Mouse (Mus musculus) granulocyte monocyte progenitor cell, adult 5-6 weeks (primary cell): Measurements from ENCODE around the gene Rbm4b. TPM values are rescaled to one million over a fixed set of nuclear protein-coding genes. Genes with fewer than 3 reads are reported as not detected.
"Not testable (repeated sequence)": the region's sequence is repeated elsewhere in the genome, so short reads cannot be mapped to it uniquely, and the experiment has no call there.

Experiments used
- ATAC-seq: replicated peaks from 2 replicates; pipeline ENCODE4 v1.8.0; 2016; ENCODE audit warnings: mild to moderate bottlenecking, moderate TSS enrichment, inconsistent platforms; ENCODE audit not compliant: poor library complexity, severe bottlenecking
- total RNA-seq, 2 experiments: library from RNA; stranded (forward) in 1 of 2; stranded (reverse) in 1 of 2; fragments of 200-712, 200-1000 nt in 1 of 2; fragments of >200 nt in 1 of 2; fragmentation: Nextera tagmentation in 1 of 2; gene quantifications; 2 replicates each; pipeline ENCODE4 v1.2.3; 2014 to 2017

The Rbm4b gene
- total RNA-seq, 2 experiments from 2014 or later, result 7.1 to 17.5 TPM

GRCm38 (mm10) chr19:4802691-4803091, 46.4 kb downstream of the Rbm4b start:
- ATAC-seq, result no peak

GRCm38 (mm10) chr19:4803283-4803682, 47.0 kb downstream of the Rbm4b start:
- 0 out of 2 replicates have a peak, but pooled peaks have one; percentile 12 for ATAC-seq

GRCm38 (mm10) chr19:4810309-4810708, 54.0 kb downstream of the Rbm4b start:
- ATAC-seq, result no peak

- ATAC-seq, result no peak
Measured at GRCm38 (mm10) chr19:4810746-4811062, 54.4 kb downstream of the Rbm4b start.

GRCm38 (mm10) chr19:4811063-4811908, 55.0 kb downstream of the Rbm4b start, which contains the start of the genes Gm21992 and Rbm14:
Gm21992 (minus strand) TSS chr19:4811612.
Rbm14 (minus strand) TSS chr19:4811634.
- peak; percentile 88 for ATAC-seq

GRCm38 (mm10) chr19:4811909-4812242, 55.6 kb downstream of the Rbm4b start:
- ATAC-seq, result no peak

GRCm38 (mm10) chr19:4812334-4812949, 56.1 kb downstream of the Rbm4b start:
- not testable (repeated sequence) for ATAC-seq

GRCm38 (mm10) chr19:4813015-4813414, 56.7 kb downstream of the Rbm4b start:
- ATAC-seq, result no peak

Other genes starting within 250 kb of the Rbm4b start
- gene Pcx, start 246.0 kb upstream of the Rbm4b start, total RNA-seq (2014; fragmentation: Nextera tagmentation), result 0.95 and 4.0 TPM in 2 replicates
- gene Pcx, start 246.0 kb upstream of the Rbm4b start, total RNA-seq (2017), result 0.82 and 6.1 TPM in 2 replicates
- gene Lrfn4, start 140.8 kb upstream of the Rbm4b start, total RNA-seq (2014; fragmentation: Nextera tagmentation), result 2.6 and 3.5 TPM in 2 replicates
- 1.8 and 3.7 TPM in 2 replicates for gene Lrfn4, start 140.8 kb upstream of the Rbm4b start, total RNA-seq (2017)
- 30.4 and 40.9 TPM in 2 replicates for gene Rce1, start 130.9 kb upstream of the Rbm4b start, total RNA-seq (2014; fragmentation: Nextera tagmentation)
- gene Rce1, start 130.9 kb upstream of the Rbm4b start, total RNA-seq (2017), result 19.6 and 28.2 TPM in 2 replicates
- not detected in 2 replicates for gene Gm960, start 57.8 kb upstream of the Rbm4b start, total RNA-seq (2014; fragmentation: Nextera tagmentation)
- not detected in 2 replicates for gene Gm960, start 57.8 kb upstream of the Rbm4b start, total RNA-seq (2017)
- gene Sptbn2, start 45.3 kb upstream of the Rbm4b start, total RNA-seq (2014; fragmentation: Nextera tagmentation), result 0.23 TPM in 1 of 2 replicates, not detected in the other
- not detected in 2 replicates for gene Sptbn2, start 45.3 kb upstream of the Rbm4b start, total RNA-seq (2017)
- gene Rbm4, start 37.4 kb downstream of the Rbm4b start, total RNA-seq (2014; fragmentation: Nextera tagmentation), result 42.0 and 44.5 TPM in 2 replicates
- 63.5 and 69.9 TPM in 2 replicates for gene Rbm4, start 37.4 kb downstream of the Rbm4b start, total RNA-seq (2017)
- gene Gm21992, start 55.1 kb downstream of the Rbm4b start, total RNA-seq (2014; fragmentation: Nextera tagmentation), result 13.8 and 16.3 TPM in 2 replicates
- 30.8 and 59.4 TPM in 2 replicates for gene Gm21992, start 55.1 kb downstream of the Rbm4b start, total RNA-seq (2017)
- gene Rbm14, start 55.1 kb downstream of the Rbm4b start, total RNA-seq (2014; fragmentation: Nextera tagmentation), result 51.0 and 59.2 TPM in 2 replicates
- 23.3 and 27.2 TPM in 2 replicates for gene Rbm14, start 55.1 kb downstream of the Rbm4b start, total RNA-seq (2017)
- 47.1 and 68.5 TPM in 2 replicates for gene Ccs, start 82.8 kb downstream of the Rbm4b start, total RNA-seq (2014; fragmentation: Nextera tagmentation)
- gene Ccs, start 82.8 kb downstream of the Rbm4b start, total RNA-seq (2017), result 18.8 and 22.9 TPM in 2 replicates
- gene Ccdc87, start 82.9 kb downstream of the Rbm4b start, total RNA-seq (2014; fragmentation: Nextera tagmentation), result not detected in 2 replicates
- gene Ccdc87, start 82.9 kb downstream of the Rbm4b start, total RNA-seq (2017), result not detected in 2 replicates
- gene Ctsf, start 98.6 kb downstream of the Rbm4b start, total RNA-seq (2014; fragmentation: Nextera tagmentation), result 2.6 and 10.0 TPM in 2 replicates
- 1.8 and 3.6 TPM in 2 replicates for gene Ctsf, start 98.6 kb downstream of the Rbm4b start, total RNA-seq (2017)
- gene Actn3, start 121.4 kb downstream of the Rbm4b start, total RNA-seq (2014; fragmentation: Nextera tagmentation), result 0.34 TPM in 1 of 2 replicates, not detected in the other
- 1.2 TPM in 1 of 2 replicates, not detected in the other for gene Actn3, start 121.4 kb downstream of the Rbm4b start, total RNA-seq (2017)
- gene Zdhhc24, start 122.2 kb downstream of the Rbm4b start, total RNA-seq (2014; fragmentation: Nextera tagmentation), result 5.9 and 15.5 TPM in 2 replicates
- 3.2 and 9.0 TPM in 2 replicates for gene Zdhhc24, start 122.2 kb downstream of the Rbm4b start, total RNA-seq (2017)
- 3.1 TPM in 1 of 2 replicates, not detected in the other for gene Bbs1, start 150.1 kb downstream of the Rbm4b start, total RNA-seq (2014; fragmentation: Nextera tagmentation)
- 0.82 and 1.9 TPM in 2 replicates for gene Bbs1, start 150.1 kb downstream of the Rbm4b start, total RNA-seq (2017)
- gene Dpp3, start 171.8 kb downstream of the Rbm4b start, total RNA-seq (2014; fragmentation: Nextera tagmentation), result 48.5 and 66.6 TPM in 2 replicates
- 38.7 and 41.0 TPM in 2 replicates for gene Dpp3, start 171.8 kb downstream of the Rbm4b start, total RNA-seq (2017)
- gene Peli3, start 186.6 kb downstream of the Rbm4b start, total RNA-seq (2014; fragmentation: Nextera tagmentation), result not detected in 2 replicates
- 0.10 and 3.3 TPM in 2 replicates for gene Peli3, start 186.6 kb downstream of the Rbm4b start, total RNA-seq (2017)
- gene Mrpl11, start 205.7 kb downstream of the Rbm4b start, total RNA-seq (2014; fragmentation: Nextera tagmentation), result 51.9 and 53.3 TPM in 2 replicates
- 58.8 and 81.4 TPM in 2 replicates for gene Mrpl11, start 205.7 kb downstream of the Rbm4b start, total RNA-seq (2017)
- gene Npas4, start 233.8 kb downstream of the Rbm4b start, total RNA-seq (2014; fragmentation: Nextera tagmentation), result not detected in 2 replicates
- gene Npas4, start 233.8 kb downstream of the Rbm4b start, total RNA-seq (2017), result not detected in 2 replicates